Comparison of ENCODE assay signal across 17 mouse cellular contexts in the genomic region with DNA sequence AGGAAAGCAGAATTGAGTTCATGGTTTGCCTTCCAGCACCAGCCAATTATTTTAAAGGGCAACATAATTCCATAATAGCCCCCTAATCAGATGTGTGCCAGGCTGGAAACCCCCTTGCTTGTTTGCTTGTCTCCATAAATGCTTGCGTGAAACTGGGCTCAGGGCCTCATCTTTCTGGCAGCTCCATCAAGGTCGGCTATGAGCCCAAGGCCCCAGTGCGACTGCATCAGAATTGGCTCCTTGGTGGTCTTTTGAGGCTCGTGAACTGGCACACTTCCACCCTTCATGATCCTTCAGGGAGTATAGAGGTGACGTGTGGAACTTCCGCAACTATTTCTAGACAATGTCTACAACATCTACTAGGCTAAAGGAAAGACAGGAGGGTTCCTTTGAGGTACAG.
"Had no signal": no experiment of that assay in that cellular context is flagged by ENCODE, and none has a peak within 500 bp of the region (broad histone marks: within the 10 kb centered on the region; RNA-seq: fewer than 3 reads in every experiment).

No protein-coding gene starts in this region.

- H3K4me2 ChIP-seq: liver, embryonic 13.5 days; midbrain, embryonic 12.5 days; midbrain, embryonic 15.5 days; neural tube, embryonic 13.5 days; stomach, embryonic 15.5 days had no signal

- H3K27ac ChIP-seq: liver, embryonic 13.5 days; midbrain, embryonic 12.5 days; midbrain, embryonic 15.5 days; neural tube, embryonic 13.5 days; stomach, embryonic 15.5 days had no signal

- DNase-seq: kidney, adult 9 months; kidney, postnatal 14 days; kidney, postnatal 4 days; liver, embryonic 13.5 days; lung, adult 2 months; lung, postnatal 14 days; lung, postnatal 4 days; retina, postnatal 1 day; right cerebral cortex, postnatal 25 days; spleen, adult 18-20 months; thymus, adult 18-20 months; thymus, postnatal 36 days had no signal

- H3K4me1 ChIP-seq: liver, embryonic 13.5 days; midbrain, embryonic 12.5 days; midbrain, embryonic 15.5 days; neural tube, embryonic 13.5 days; stomach, embryonic 15.5 days had no signal

- H3K36me3 ChIP-seq: liver, embryonic 13.5 days; midbrain, embryonic 12.5 days; midbrain, embryonic 15.5 days; neural tube, embryonic 13.5 days; stomach, embryonic 15.5 days had no signal

- H3K9me3 ChIP-seq: liver, embryonic 13.5 days; midbrain, embryonic 12.5 days; midbrain, embryonic 15.5 days; neural tube, embryonic 13.5 days; stomach, embryonic 15.5 days had no signal

- H3K9ac ChIP-seq: liver, embryonic 13.5 days; midbrain, embryonic 12.5 days; midbrain, embryonic 15.5 days; neural tube, embryonic 13.5 days; stomach, embryonic 15.5 days had no signal

- ATAC-seq: midbrain, embryonic 15.5 days had no signal

- H3K27me3 ChIP-seq: liver, embryonic 13.5 days; midbrain, embryonic 12.5 days; midbrain, embryonic 15.5 days; neural tube, embryonic 13.5 days; stomach, embryonic 15.5 days had no signal

- H3K4me3 ChIP-seq: liver, embryonic 13.5 days; midbrain, embryonic 12.5 days; midbrain, embryonic 15.5 days; myocyte; neural tube, embryonic 13.5 days; stomach, embryonic 15.5 days had no signal
